Mouse (Mus musculus): ENCODE results near the gene Prss36.

DNA sequence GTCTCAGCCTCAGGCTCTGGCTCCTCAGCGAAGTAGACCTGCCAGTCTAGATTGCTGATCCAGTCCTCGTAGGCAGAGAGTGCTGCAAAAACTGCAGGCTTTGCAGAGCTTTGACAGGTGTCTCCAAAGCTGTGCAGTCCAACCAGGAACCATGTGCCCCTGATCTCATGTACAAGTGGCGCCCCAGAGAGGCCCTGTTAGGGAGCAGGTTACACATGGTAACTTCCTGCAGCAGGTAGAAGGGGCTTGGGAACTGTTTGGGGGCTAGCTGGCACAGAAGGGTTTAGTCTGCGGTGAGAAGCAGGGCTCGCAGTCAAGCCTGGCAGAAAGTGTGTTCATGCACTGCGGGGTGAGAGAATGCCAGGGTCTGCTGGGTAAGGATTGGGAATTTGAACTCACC, 60.0 kb downstream of the Prss36 start:
- TF ChIP-seq ZC3H11A (IDR thresholded peaks at IDR 0.05; ENCODE audit: low read depth, low read length) (no peak), USF2 (IDR thresholded peaks at IDR 0.05; ENCODE audit: borderline replicate concordance in 1 of 2, insufficient read depth in 1 of 2, low read depth in 1 of 2, low read length in 2 of 2) (no peak), MAFK (IDR thresholded peaks at IDR 0.05; ENCODE audit: borderline replicate concordance, low read depth, low read length) (no peak), EP300 (IDR thresholded peaks at IDR 0.05; ENCODE audit: low read depth in 1 of 2, low read length in 2 of 2) (no peak), CTCF (IDR thresholded peaks at IDR 0.05 in 2 of 3, conservative IDR thresholded peaks at IDR 0.05 in 1 of 3; ENCODE audit: control insufficient read depth in 1 of 3, insufficient read depth in 1 of 3, low read depth in 2 of 3, low read length in 3 of 3, poor library complexity in 1 of 3, severe bottlenecking in 1 of 3) (no peak)

Data from MEL (cell line).